Mouse (Mus musculus): ENCODE results near the gene Nudt10.
"Not testable (repeated sequence)": the region's sequence is repeated elsewhere in the genome, so short reads cannot be mapped to it uniquely, and the experiment has no call there.

Nudt10 gene

DNA sequence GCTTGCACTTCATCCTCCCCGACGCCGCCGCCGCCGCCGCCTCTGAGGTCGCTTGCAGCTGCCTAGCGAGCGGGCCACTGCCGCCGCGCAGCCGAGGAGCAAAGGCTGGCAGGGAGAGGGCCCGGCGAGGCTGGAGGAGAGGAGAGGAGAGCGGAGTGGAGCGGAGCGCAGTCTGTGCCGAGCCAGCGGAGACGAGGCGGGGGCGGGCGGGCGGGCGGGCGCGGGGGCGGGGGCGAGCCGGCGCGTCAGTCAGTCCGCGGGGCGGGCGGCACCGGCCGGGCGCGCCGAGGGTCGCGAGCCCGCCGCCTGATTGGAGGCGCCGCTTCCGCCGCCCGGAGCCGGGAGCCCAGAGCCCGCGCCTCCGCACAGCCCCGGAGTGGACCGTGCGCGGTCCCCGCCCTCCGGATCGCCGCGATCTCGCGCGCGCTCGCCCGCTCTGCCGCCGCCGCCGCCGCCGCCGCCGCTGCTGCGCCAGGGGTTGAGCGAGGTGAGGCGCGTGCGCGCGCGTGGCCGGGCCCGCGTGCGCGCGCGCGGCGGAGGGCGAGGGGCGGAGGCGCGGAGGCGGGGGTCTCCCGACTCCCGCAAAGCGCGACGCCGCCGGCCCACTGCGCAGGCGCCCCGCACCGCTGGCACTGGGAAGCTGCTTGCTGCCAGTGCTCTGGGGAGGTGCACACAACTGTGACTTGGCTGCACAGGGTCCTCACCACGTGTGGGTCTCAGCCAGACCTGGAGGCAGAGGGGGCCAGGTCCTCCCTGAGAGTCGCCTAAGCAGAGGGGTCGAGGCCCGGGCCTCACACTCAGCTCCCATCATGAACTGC lies at the start of gene Nudt10:
Gene Nudt10, minus strand, starts transcription at position 193 of the 818 bp plus-strand sequence.
- peak in 1 of 2 experiments; percentile 14 for DNase-seq (ENCODE audit: low spot score in 2 of 2)

DNA sequence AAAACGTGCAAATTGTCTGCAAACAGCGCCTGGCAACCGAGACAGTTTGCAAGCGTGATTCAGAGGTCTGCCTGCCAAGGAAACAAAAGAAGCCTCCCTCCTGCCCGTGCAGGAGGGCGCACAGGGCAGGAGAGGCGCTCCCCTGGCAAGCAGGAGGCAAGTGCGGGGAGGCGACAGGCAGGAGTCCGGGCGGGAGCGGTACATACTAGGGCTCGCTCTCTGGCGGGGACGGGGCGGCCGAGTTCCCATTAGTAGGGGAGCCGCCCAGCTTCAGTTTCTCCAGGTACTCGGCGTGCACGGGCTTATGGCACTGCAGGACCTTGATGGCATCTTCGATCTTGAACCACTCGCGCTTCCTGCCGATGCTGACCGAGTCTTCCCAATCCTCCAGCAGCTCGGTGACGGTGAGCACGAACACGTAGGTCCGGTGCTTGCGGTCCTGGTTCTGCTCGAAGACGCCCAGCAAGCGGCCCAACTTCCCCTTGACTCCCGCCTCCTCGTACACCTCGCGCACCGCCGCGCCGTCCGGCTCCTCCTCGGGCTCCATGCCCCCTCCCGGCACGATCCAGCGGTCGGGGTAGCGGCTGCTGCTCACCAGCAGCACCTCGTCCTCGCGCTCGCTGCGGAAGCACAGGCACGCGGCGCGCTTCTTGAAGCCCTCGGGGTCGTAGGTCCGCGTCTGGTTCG lies 536 bp downstream of the Nudt10 start:
- not testable (repeated sequence) for DNase-seq (ENCODE audit: low spot score in 2 of 2)

DNA sequence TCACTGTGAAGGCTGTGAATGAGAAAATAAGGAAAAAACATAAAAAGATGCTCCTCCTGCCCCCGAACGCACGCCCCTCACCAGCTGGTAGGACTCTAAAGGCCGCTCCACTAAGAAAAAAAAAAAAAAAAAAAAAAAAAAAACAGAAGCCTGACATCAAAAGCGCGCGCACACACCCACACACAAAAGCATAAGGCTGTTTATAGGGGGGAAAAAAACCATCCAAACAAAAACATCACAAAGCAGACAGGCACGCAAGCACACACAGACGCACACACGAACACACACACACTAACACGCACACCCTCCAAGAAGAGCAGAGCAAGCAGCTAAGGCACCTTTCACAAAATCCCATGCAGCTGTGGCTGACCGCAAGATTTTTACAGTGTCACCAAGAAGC lies 1.1 kb downstream of the Nudt10 start:
- no peak for DNase-seq (ENCODE audit: low spot score in 2 of 2)
